Mouse (Mus musculus) testis, adult 2 months (tissue): ENCODE results near the gene Znhit3.

Experiments
- CTCF ChIP-seq: fragments of 200-500 bp; IDR thresholded peaks from 2 replicates; pipeline ENCODE4 v1.5.1; 2012; ENCODE audit warnings: low read depth, mild to moderate bottlenecking, inconsistent platforms, low read length, moderate library complexity; ENCODE audit not compliant: control insufficient read depth, insufficient read depth, insufficient replicate concordance
- POLR2A ChIP-seq: fragments of 200-500 bp; IDR thresholded peaks from 2 replicates; pipeline ENCODE4 v1.6.1; 2012; ENCODE audit warnings: low read depth, mild to moderate bottlenecking, inconsistent platforms, low read length, moderate library complexity; ENCODE audit not compliant: control insufficient read depth

DNA sequence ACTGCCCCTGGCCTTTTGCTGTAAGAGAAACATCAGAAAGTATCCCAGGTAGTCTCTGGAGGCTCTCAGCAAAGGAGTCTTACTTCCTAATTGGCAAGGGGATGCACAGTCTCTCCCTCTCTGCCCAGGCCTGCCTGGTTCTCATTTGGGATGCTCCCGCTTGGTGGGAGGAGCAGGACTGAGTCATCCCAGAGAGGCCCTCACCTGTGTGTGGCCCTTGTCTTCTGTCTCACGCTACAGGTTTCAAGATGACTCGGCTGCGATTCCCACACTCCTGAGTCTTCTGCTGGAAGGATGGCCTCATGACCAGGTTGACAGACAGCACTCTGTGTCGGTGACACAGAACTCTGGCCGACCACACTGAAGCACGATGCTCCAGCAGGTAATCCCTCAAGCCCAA lies 33.8 kb downstream of the Znhit3 start:
- TF ChIP-seq POLR2A (no peak), CTCF (no peak)
